Mouse (Mus musculus) intestine, embryonic 16.5 days (tissue): Measurements from ENCODE around the gene Strn. TPM values are rescaled to one million over a fixed set of nuclear protein-coding genes. Genes with fewer than 3 reads are reported as not detected.

Experiments used
- ATAC-seq: fragments of 200-750 bp; cut with Nextera tagmentation; 2 replicates; pipeline ENCODE4 v1.8.0; 2017; ENCODE audit warnings: moderate TSS enrichment, moderate library complexity
- H3K27ac ChIP-seq: fragments of 300-500 bp; sonication (generic); 2 replicates; pipeline ENCODE4 v1.5.1; 2014; ENCODE audit warnings: mild to moderate bottlenecking, low read length
- H3K27me3 ChIP-seq: fragments of 300-500 bp; sonication (generic); replicated peaks from 2 replicates; pipeline ENCODE4 v1.6.1; 2014; ENCODE audit warnings: low read length, control low read depth, mixed read lengths; ENCODE audit not compliant: control insufficient read depth, insufficient read depth
- H3K36me3 ChIP-seq: fragments of 300-500 bp; sonication (generic); 2 replicates; pipeline ENCODE4 v1.6.1; 2014; ENCODE audit warnings: low read length, control low read depth; ENCODE audit not compliant: control insufficient read depth, insufficient read depth
- H3K4me1 ChIP-seq: fragments of 300-500 bp; sonication (generic); 2 replicates; pipeline ENCODE4 v1.6.1; 2014; ENCODE audit warnings: low read length, control low read depth, mixed read lengths; ENCODE audit not compliant: control insufficient read depth, insufficient read depth
- H3K4me2 ChIP-seq: fragments of 300-500 bp; sonication (generic); 2 replicates; pipeline ENCODE4 v1.6.1; 2014; ENCODE audit warnings: low read depth, low read length, control low read depth
- H3K4me3 ChIP-seq: fragments of 300-500 bp; sonication (generic); 2 replicates; pipeline ENCODE4 v1.5.1; 2014; ENCODE audit warnings: mild to moderate bottlenecking, low read length
- H3K9ac ChIP-seq: fragments of 300-500 bp; sonication (generic); 2 replicates; pipeline ENCODE4 v1.6.1; 2014; ENCODE audit warnings: low read depth, low read length
- H3K9me3 ChIP-seq: fragments of 300-500 bp; sonication (generic); 2 replicates; pipeline ENCODE4 v1.6.1; 2016; ENCODE audit warnings: low read length, control low read depth; ENCODE audit not compliant: control insufficient read depth
- WGBS: fragments of 180-500 bp; shearing (Covaris S2); extraction: QIAGEN DNeasy Blood & Tissue Kit; methylation state at CpG from one replicate; pipeline ENCODE4 v1.1.7; 2014; 5-methylcytosine and 5-hydroxymethylcytosine counted together
- polyA plus RNA-seq: library from polyadenylated mRNA; unstranded; fragments of >200 nt; fragmentation: Nextera tagmentation; extraction: Ambion mirVana; gene quantifications from 2 replicates; pipeline ENCODE4 v1.2.1, GENCODE M21; 2015

The Strn gene
- polyA plus RNA-seq, 1 experiment from 2014 or later: 4.7 TPM

- Histone ChIP-seq H3K4me2 (no peak overlapping the region), H3K4me3 (no peak overlapping the region), H3K27me3 (no peaks in the 10 kb centered on the region), H3K27ac (no peak overlapping the region), H3K9me3 (no peaks in the 10 kb centered on the region), H3K9ac (no peak overlapping the region), H3K36me3 (0 out of 2 replicates have a peak, but pooled peaks cover 2% of the 10 kb centered on the region), H3K4me1 (no peaks in the 10 kb centered on the region)
- 61% methylated on average over 17 of the region's 17 CpGs for whole genome bisulfite sequencing
- no peak for ATAC-seq
Measured at GRCm38 (mm10) chr17:78752938-78753655, 16.1 kb upstream of the Strn start.

DNA sequence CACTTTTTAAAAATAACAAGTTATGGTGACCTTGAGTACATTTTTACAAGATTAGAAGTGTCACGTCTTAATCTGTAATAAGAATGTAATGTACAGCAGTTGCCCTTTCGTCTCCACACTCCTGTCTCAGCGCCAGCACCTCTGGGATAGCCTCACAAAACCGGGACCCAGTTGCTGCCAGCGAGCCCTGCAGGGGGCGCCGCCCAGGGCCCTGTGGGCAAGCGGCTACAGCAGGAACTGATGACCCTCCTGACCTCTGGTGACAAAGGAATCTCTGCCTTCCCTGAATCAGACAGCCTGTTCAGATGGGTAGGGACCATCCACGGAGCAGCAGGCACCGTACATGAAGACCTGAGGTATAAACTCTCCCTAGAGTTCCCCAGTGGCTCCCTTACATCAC, 15.1 kb upstream of the Strn start:
- H3K36me3 ChIP-seq: 0 out of 2 replicates have a peak, but pooled peaks cover 2% of the 10 kb centered on the region

GRCm38 (mm10) chr17:78748440-78748839, 11.4 kb upstream of the Strn start:
- Histone ChIP-seq H3K4me2 (no peak overlapping the region), H3K9me3 (no peaks in the 10 kb centered on the region), H3K36me3 (no peaks in the 10 kb centered on the region), H3K27ac (no peak overlapping the region), H3K27me3 (no peaks in the 10 kb centered on the region), H3K4me1 (no peaks in the 10 kb centered on the region), H3K9ac (no peak overlapping the region), H3K4me3 (no peak overlapping the region)
- ATAC-seq: no peak
- 88% methylated on average over 9 of the region's 9 CpGs for WGBS

More for the DNA sequence above, 15.1 kb upstream of the Strn start:
- H3K4me1 ChIP-seq: no peaks in the 10 kb centered on the region
- H3K27ac ChIP-seq: no peak overlapping the region
- no peaks in the 10 kb centered on the region for H3K9me3 ChIP-seq
- H3K27me3 ChIP-seq: no peaks in the 10 kb centered on the region
- H3K4me3 ChIP-seq: no peak overlapping the region
- 67% methylated on average over 10 of the region's 10 CpGs for WGBS
- ATAC-seq: no peak
- H3K9ac ChIP-seq: no peak overlapping the region
- H3K4me2 ChIP-seq: no peak overlapping the region

DNA sequence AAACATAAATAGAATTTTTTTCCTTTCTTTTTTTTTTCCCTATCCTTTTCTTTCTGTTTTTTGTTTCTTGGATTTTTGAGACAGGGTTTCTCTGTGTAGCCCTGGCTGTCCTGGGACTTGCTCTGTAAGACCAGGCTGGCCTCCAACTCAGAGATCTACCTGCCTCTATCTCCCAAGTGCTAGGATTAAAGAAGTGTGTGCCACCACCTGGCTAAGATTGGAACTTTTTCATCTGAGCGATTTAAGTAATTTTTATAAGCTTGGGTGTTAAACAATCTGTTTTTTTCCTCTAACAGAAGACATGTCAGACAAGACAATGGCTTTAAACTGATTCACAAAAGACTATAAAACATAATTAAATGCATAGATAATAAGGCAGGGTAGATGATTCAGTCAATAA, 1.4 kb upstream of the Strn start:
- Histone ChIP-seq H3K27ac (no peak overlapping the region), H3K27me3 (no peaks in the 10 kb centered on the region), H3K36me3 (no peaks in the 10 kb centered on the region), H3K9me3 (no peaks in the 10 kb centered on the region), H3K4me1 (peaks cover 9% of the 10 kb centered on the region; the same call in 1 of the 2 replicates), H3K4me2 (no peak overlapping the region), H3K4me3 (no peak overlapping the region), H3K9ac (no peak overlapping the region)
- 43% methylated on average over 1 of the region's 1 CpGs for WGBS
- no peak for ATAC-seq

DNA sequence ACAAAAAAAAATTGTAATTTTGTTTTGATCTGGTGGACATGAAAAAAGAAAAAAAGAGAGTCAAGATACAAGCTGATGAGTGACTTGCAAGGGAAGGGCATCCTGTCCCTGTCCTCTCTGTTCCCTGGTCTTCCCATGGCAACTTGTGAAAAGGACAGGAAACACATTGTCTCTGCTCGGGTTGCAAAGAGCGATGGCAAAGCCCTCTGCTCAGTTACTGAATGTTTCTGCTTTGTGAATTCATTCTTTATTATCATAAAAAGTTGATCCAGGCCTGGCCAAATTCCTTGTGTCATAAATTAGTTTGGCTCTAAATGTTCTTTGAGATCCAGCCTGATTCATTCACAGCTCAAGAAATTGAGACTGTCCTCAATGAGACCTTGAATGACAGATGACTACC, 775 bp upstream of the Strn start:
- ATAC-seq: no peak
- H3K36me3 ChIP-seq: no peaks in the 10 kb centered on the region
- H3K27ac ChIP-seq: no peak overlapping the region
- 61% methylated on average over 2 of the region's 2 CpGs for WGBS
- H3K27me3 ChIP-seq: no peaks in the 10 kb centered on the region
- no peak overlapping the region for H3K4me3 ChIP-seq
- H3K4me1 ChIP-seq: peaks cover 9% of the 10 kb centered on the region; the same call in 1 of the 2 replicates
- H3K4me2 ChIP-seq: no peak overlapping the region
- H3K9ac ChIP-seq: no peak overlapping the region
- no peaks in the 10 kb centered on the region for H3K9me3 ChIP-seq

- Histone ChIP-seq H3K9ac (peak overlapping the region; percentile 95), H3K27ac (peak overlapping the region; percentile 97), H3K4me1 (peaks cover 9% of the 10 kb centered on the region; the same call in 1 of the 2 replicates), H3K4me2 (peak overlapping the region; percentile 71), H3K9me3 (no peaks in the 10 kb centered on the region), H3K27me3 (no peaks in the 10 kb centered on the region), H3K36me3 (no peaks in the 10 kb centered on the region), H3K4me3 (peak overlapping the region; percentile 88)
- WGBS: under 1% methylated on average over 60 of the region's 60 CpGs
- ATAC-seq: peak; percentile 98
Measured at GRCm38 (mm10) chr17:78736473-78736988, 465 bp downstream of the Strn start.

GRCm38 (mm10) chr17:78735731-78736472, 1.1 kb downstream of the Strn start:
- H3K27ac ChIP-seq: peak overlapping the region; percentile 97
- peaks cover 9% of the 10 kb centered on the region; the same call in 1 of the 2 replicates for H3K4me1 ChIP-seq
- H3K4me3 ChIP-seq: peak overlapping the region; percentile 88
- H3K36me3 ChIP-seq: no peaks in the 10 kb centered on the region
- under 1% methylated on average over 39 of the region's 39 CpGs for WGBS
- ATAC-seq: peak; percentile 83
- peak overlapping the region; percentile 69 for H3K4me2 ChIP-seq
- no peaks in the 10 kb centered on the region for H3K27me3 ChIP-seq
- no peaks in the 10 kb centered on the region for H3K9me3 ChIP-seq
- peak overlapping the region; percentile 95 for H3K9ac ChIP-seq

DNA sequence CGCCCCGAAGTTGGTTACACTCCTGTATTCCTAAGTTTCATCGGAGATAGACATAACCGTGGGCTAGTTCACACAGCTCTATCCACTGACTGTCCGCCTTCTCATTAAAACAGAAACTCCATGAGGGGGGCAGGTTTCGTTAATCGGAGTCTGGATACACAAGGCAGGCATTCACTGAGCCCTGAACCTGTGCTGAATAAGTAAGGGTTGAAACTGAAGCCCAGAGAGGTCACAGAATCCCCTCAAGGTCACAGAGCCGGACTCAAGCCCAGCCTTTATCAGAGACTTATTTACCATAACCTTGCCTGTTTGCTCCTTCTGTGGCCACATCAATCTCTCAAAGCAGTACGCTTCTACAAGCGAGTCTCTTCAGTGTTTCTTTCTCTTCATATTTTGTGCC, 2.2 kb downstream of the Strn start:
- no peaks in the 10 kb centered on the region for H3K9me3 ChIP-seq
- H3K4me1 ChIP-seq: peaks cover 9% of the 10 kb centered on the region; the same call in 1 of the 2 replicates
- 70% methylated on average over 10 of the region's 10 CpGs for WGBS
- H3K9ac ChIP-seq: no peak overlapping the region
- no peak for ATAC-seq
- H3K36me3 ChIP-seq: no peaks in the 10 kb centered on the region
- H3K27me3 ChIP-seq: no peaks in the 10 kb centered on the region
- no peak overlapping the region for H3K27ac ChIP-seq
- H3K4me3 ChIP-seq: peak overlapping the region; percentile 88
- peak overlapping the region; percentile 69 for H3K4me2 ChIP-seq

GRCm38 (mm10) chr17:78732056-78732455, 4.9 kb downstream of the Strn start:
- no peaks in the 10 kb centered on the region for H3K27me3 ChIP-seq
- 0 out of 2 replicates have a peak, but pooled peaks cover 3% of the 10 kb centered on the region for H3K36me3 ChIP-seq
- WGBS: 62% methylated on average over 1 of the region's 1 CpGs
- H3K27ac ChIP-seq: no peak overlapping the region
- peaks cover 12% of the 10 kb centered on the region; the same call in 1 of the 2 replicates for H3K4me1 ChIP-seq
- H3K9ac ChIP-seq: no peak overlapping the region
- H3K4me3 ChIP-seq: no peak overlapping the region
- no peak for ATAC-seq
- H3K9me3 ChIP-seq: no peaks in the 10 kb centered on the region
- H3K4me2 ChIP-seq: no peak overlapping the region
